Mouse (Mus musculus) neutrophil, adult 5-6 weeks (primary cell): ENCODE measurements around the gene Foxd3. TPM values are rescaled to one million over a fixed set of nuclear protein-coding genes. Genes with fewer than 3 reads are reported as not detected.

Source experiments
- ATAC-seq: fragments of 151-379, 151-347 bp; 2 replicates; pipeline ENCODE4 v1.8.0; 2017; ENCODE audit warnings: mild to moderate bottlenecking, moderate TSS enrichment; ENCODE audit not compliant: insufficient number of reproducible peaks, poor library complexity, low FRiP score, severe bottlenecking; ENCODE audit errors: extremely low read depth
- total RNA-seq: library from RNA; stranded (forward); fragments of 200-1000 nt; gene quantifications from 2 replicates; pipeline ENCODE4 v1.2.3, GENCODE M21; 2017

Foxd3 gene
- total RNA-seq, 1 experiment from 2014 or later: not detected

- no peak for ATAC-seq
These were observed 718 bp downstream of the Foxd3 start for GRCm38 (mm10) chr4:99656605-99657429.

DNA sequence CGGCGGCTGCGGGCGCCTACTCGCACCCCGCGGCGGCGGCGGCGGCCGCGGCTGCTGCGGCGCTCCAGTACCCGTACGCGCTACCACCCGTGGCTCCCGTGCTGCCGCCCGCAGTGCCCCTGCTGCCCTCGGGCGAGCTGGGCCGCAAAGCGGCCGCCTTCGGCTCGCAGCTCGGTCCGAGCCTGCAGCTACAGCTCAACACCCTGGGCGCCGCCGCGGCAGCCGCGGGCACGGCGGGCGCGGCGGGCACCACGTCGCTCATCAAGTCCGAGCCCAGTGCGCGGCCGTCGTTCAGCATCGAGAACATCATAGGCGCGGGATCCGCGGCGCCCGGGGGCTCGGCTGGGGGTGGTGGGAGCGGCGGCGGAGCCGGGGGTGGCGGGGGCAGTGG, 1.3 kb downstream of the Foxd3 start:
- no peak for ATAC-seq

- no peak for ATAC-seq
These were observed 1.9 kb downstream of the Foxd3 start for GRCm38 (mm10) chr4:99657831-99658470.

- no peak for ATAC-seq
These were observed 2.8 kb downstream of the Foxd3 start for GRCm38 (mm10) chr4:99658881-99659280.

GRCm38 (mm10) chr4:99659361-99660072, 3.4 kb downstream of the Foxd3 start:
- no peak for ATAC-seq

DNA sequence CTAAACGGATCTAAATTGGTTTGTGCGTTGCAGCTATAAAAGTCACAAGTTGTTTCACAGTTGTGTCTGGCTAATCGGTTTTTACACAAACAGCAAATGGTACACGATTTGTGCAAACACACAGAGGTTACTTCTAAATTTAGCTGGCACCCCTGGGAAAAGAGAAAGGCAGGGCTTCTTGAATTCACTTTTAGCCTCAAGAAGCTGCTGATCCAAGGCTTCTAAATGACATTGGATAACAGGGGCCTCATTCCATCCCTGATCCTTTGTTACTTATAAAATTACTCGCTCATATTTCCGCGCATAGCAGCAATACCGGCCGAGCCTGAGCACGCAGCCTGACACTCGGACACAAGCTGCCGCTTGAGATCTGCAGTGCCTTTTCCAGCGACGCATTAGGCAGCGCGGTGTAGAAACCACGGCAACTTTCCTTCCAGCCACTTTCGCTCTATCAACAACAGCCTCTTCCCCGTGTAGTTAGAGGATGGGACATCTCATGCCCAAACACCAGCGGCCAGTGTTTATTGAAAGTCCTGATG, 4.0 kb downstream of the Foxd3 start:
- ATAC-seq: no peak

- no peak for ATAC-seq
These were observed 4.9 kb downstream of the Foxd3 start for GRCm38 (mm10) chr4:99660981-99661380.

DNA sequence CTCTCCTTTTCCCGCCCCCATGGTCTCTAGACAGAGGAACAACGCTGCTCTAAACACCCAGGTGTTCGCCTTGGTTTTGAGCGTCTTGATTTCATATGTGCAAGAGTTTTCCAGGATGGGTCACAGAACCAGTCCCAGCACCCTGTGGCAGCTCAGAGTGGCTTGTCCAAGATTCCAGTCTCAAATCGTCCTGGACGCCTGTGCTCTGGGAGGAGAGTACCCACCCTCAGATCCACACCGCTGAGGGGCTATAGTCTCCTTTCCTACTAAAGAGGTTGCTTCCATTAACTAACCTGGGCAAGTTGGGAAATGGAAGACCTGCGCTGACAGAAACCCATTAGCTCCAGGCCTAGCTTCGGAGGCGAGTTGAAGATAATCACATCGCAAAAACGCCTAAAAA, 5.9 kb downstream of the Foxd3 start:
- ATAC-seq: no peak

DNA sequence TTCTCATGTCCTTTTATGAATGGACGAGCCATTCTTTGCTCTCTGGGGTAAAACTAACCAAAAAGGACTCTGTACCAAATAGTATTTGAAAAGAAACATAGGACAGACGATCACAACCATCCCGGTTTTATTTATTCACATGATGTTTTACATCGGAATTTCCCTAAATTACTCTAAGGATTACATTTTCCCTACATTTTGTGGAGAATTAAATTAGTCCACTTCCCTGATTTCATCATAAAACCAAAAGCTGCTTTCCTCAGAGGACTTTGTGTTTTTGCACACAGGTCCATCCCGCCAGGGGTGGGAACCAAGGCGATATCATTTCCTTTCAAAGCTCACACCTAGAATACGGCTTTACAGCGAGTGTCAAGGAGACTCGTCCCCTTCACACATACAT, 6.3 kb downstream of the Foxd3 start:
- no peak for ATAC-seq

- ATAC-seq: no peak
These were observed 6.9 kb downstream of the Foxd3 start for GRCm38 (mm10) chr4:99662841-99663567.

- no peak for ATAC-seq
These were observed 7.6 kb downstream of the Foxd3 start for GRCm38 (mm10) chr4:99663710-99664109.

- ATAC-seq: no peak
These were observed 14.2 kb downstream of the Foxd3 start for GRCm38 (mm10) chr4:99670203-99670851.

DNA sequence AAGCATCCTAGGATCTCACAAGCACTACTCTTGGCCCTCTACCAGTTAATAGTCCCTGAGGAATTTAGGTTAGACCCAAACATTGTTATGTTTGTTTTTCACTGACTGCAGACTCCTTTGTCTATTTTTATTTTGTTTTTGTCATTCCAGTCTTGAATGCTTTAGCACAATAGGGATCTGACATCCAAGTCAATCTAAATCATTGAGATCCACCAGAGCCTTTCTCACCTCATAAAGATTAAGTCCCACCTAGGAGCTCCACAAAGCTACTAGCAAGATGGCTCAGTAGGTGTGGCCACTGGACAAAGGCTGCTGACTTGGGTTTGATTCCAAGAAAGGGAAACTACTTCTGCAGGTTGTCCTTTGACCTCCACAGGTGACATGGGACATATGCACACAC, 19.1 kb downstream of the Foxd3 start:
- no peak for ATAC-seq

DNA sequence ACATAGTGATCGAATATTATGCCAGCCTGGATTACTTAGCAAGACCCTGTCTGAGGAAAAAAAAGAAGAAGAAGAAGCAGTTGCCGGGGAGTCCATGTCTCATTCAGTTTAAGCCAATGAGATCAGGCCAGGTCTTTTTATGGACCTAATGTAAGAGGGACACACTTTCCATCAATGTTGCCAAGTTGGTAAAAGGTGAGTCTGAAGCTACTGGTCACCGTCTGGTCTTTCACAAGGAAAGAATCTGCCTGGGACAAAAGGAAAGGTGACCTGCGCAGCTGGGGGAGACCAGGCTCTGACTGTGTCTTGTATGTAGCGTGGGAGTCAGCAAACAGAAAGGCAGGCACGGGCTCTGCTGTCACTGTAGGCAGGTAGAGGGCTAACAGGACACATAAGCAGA, 27.8 kb downstream of the Foxd3 start:
- ATAC-seq: no peak

DNA sequence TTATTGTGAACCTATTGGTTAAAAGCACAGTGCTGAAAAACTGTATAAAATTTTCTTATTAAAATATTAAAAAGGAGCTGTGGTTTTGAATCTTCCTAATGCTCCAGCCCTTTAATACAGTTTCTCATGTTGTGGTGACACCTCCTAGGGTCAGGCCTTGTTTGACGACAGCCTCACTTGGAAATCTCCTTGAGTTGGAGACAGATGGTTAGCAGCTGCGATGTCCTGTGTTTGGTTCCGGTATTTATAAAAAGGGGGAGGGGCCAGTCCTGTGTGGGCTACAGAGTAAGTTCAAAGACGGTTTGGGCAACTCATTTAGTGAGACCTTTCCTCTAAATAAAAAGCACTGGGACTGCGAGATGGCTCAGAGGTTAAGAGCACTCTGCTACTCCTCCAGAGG, 30.2 kb downstream of the Foxd3 start:
- ATAC-seq: no peak
